Mouse (Mus musculus) lung, adult 2 months (tissue): ENCODE results near the gene Gk5.

Experiments
- CTCF ChIP-seq: fragments of 200-500 bp; IDR thresholded peaks from 2 replicates; pipeline ENCODE4 v1.5.1; 2011; ENCODE audit warnings: mild to moderate bottlenecking, low read length, control low read depth; ENCODE audit not compliant: insufficient read depth
- POLR2A ChIP-seq: fragments of 200-500 bp; IDR thresholded peaks from 2 replicates; pipeline ENCODE4 v1.6.1; 2011; ENCODE audit warnings: low read depth, mild to moderate bottlenecking, control low read depth, low read length, borderline replicate concordance; ENCODE audit errors: extremely low read depth

DNA sequence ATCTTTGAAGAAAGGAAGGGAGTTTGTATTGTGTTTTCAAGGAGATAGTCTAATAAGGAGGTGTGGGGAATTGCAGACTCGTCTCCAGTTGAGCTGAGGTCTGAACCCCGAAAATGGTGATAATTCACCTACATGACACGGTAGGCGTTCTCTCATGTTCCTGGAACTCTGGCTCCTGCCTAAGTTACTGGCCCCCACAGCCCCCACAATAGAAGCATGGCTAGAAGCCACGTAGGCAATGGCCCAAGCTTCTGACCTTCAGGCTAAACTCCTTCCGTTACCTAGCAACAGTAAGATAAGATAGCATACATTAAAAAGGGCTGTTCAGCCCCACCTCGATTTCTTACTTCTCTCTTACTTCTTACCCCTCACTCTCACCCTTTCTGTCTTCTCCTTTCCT, 67.5 kb downstream of the Gk5 start:
- TF ChIP-seq CTCF = no peak
- no peak for TF ChIP-seq POLR2A
